Mouse (Mus musculus) erythroblast, embryonic 14.5 days (primary cell): ENCODE data around the gene Zfhx3. TPM values are rescaled to one million over a fixed set of nuclear protein-coding genes. Genes with fewer than 3 reads are reported as not detected.

Experiments used
- H3K27me3 ChIP-seq: 2 replicates; pipeline ENCODE4 v1.6.1; 2012; ENCODE audit warnings: inconsistent platforms; ENCODE audit not compliant: control insufficient read depth
- H3K36me3 ChIP-seq: 2 replicates; pipeline ENCODE4 v1.6.1; 2012; ENCODE audit warnings: mild to moderate bottlenecking, inconsistent platforms; ENCODE audit not compliant: control insufficient read depth
- H3K4me1 ChIP-seq: 2 replicates; pipeline ENCODE4 v1.6.1; 2012; ENCODE audit warnings: inconsistent platforms; ENCODE audit not compliant: control insufficient read depth
- H3K4me3 ChIP-seq: replicated peaks from 2 replicates; pipeline ENCODE3; 2012; ENCODE audit warnings: moderate library complexity, mild to moderate bottlenecking, inconsistent platforms
- H3K9me3 ChIP-seq: 2 replicates; pipeline ENCODE4 v1.6.1; 2012; ENCODE audit warnings: low read length, inconsistent platforms, mixed read lengths; ENCODE audit not compliant: control insufficient read depth
- GATA1 ChIP-seq: IDR thresholded peaks from 2 replicates; pipeline ENCODE4 v1.6.1; 2012; ENCODE audit warnings: low read length, inconsistent platforms, mixed read lengths
- TAL1 ChIP-seq: IDR thresholded peaks from 3 replicates; pipeline ENCODE4 v1.6.1; 2012; ENCODE audit warnings: low read length, inconsistent platforms, mixed read lengths
- polyA plus RNA-seq: library from polyadenylated mRNA; stranded (reverse); fragments of >175 nt; gene quantifications from 2 replicates; pipeline ENCODE4 v1.2.3, GENCODE M21; 2012

The Zfhx3 gene
- polyA plus RNA-seq, 1 experiment = 0.03 TPM

DNA sequence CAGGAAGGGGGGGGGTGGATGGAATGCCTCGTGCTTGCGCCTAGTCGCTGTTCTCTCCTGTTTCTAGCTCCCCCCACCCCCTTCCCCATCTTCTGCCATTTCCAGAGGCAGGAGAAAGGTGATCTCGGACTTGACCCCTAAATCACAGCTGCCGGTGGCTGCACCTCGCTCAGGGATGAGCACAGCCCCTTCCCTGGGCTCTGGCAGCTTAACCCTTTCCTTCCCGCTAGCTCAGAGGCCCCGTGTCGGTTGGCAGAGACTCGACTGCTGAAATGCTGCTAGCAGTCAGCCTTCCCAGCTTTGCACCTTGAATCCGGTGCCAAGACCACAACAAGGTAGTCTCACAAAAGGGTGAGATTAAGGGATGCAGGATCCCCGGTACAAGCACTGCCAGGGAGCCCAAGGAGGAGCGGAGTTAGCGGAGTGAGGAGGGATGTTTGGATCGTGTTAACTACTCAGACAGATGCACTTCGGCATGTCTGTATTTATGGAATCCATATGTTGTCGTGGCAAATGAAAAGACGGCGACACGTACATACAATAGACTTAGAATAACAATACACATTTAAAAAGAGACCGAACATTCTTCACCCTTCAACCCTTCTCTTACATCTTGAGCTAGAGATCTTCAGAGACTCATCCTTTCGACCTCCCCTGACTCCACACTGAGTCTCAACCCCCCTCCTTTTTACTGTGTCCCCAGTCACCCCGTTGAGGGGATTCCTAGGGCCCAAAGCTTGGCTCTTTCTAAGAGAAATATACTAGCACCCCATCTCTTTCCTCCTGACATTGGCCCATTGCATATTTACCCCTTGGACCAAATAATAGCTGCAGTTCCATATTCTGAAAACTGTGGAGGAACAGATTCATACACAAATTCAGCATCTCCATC lies 757.3 kb downstream of the Zfhx3 start:
- Histone ChIP-seq H3K9me3 (no peaks in the 10 kb centered on the region), H3K27me3 (peaks cover 99% of the 10 kb centered on the region), H3K4me3 (no peak overlapping the region), H3K4me1 (no peaks in the 10 kb centered on the region), H3K36me3 (no peaks in the 10 kb centered on the region)
- TF ChIP-seq GATA1 (no peak), TAL1 (no peak)

DNA sequence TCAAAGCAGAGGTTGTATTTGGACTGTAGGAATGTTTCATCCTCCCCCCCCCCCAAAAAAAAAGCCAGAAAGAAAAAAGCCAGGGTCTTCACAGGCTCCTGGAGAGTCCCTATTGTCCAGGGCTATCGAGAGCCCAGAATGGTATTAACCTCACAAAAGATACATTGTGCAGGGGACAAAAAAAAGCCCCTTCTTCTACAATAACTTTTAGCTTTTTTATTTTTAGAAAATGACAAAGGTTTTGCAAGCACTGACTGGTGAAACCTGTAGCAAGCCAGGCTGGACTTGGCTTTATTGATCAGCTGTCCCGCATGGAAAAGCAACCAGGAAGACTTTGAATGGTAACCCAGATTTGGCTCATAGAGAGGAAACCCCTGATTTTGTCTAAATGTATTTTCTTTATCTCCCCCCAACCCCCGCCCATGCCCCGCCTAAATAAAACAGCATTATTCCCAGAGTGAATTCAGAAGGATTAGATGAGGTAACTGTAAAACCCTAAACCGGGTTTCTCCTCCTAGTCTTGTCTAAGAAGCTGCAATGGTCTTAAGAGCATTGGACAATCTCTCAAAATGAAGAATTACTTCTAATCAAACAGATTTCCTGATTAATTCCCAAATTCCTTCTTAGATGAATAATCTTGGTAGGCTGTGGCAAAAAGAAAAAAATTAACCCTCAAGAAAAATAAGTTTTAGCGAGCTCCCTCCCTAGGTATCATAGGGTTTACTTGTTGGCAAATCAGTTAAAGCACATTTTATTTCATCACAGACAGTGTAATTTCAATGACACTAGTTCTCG lies 759.1 kb downstream of the Zfhx3 start:
- Histone ChIP-seq H3K9me3 (no peaks in the 10 kb centered on the region), H3K4me1 (no peaks in the 10 kb centered on the region), H3K36me3 (no peaks in the 10 kb centered on the region), H3K27me3 (peaks cover 99% of the 10 kb centered on the region), H3K4me3 (no peak overlapping the region)
- TF ChIP-seq GATA1 (no peak), TAL1 (no peak)

DNA sequence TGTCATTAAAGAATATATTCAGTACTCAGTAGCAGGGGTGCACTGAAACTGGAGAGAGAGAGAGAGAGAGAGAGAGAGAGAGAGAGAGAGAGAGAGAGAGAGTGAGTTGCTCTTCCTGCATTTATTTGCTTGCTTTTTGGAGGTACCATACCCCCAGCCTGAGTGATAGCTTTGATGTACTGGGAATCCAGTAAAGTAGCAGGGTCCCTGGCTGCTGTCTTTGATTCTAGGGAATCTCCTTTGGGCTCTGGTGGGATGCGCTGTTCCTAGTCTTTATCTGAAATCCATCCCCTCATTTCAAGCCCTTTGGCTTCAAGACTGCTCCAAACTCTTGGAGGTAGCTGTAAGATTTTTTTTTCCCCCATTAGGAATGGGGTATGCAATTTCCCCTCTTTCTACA lies 759.8 kb downstream of the Zfhx3 start:
- TF ChIP-seq GATA1 (no peak), TAL1 (no peak)
- no peak overlapping the region for H3K4me3 ChIP-seq
- no peaks in the 10 kb centered on the region for H3K36me3 ChIP-seq
- no peaks in the 10 kb centered on the region for H3K4me1 ChIP-seq
- no peaks in the 10 kb centered on the region for H3K9me3 ChIP-seq
- peaks cover 99% of the 10 kb centered on the region for H3K27me3 ChIP-seq

DNA sequence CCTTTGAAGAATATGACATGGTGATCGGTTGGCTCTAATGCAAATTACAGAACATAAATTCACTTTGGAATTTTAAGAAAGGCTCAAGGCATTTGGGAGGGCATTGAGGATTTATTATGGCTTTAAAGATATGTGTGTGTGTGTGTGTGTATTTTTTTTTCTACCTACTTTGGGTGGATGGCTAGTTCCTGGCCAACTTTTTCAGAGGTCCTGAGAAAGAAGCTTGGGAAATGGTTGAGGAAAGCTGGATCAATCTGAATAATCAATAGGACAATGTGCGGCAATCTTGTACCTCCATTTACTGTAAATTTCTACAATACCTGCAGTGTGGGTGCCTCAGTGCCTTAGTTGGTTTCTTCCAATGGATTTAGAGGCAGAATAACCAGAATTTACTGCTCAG lies 763.3 kb downstream of the Zfhx3 start:
- Histone ChIP-seq H3K9me3 (no peaks in the 10 kb centered on the region), H3K27me3 (peaks cover 76% of the 10 kb centered on the region), H3K4me1 (no peaks in the 10 kb centered on the region), H3K4me3 (no peak overlapping the region), H3K36me3 (no peaks in the 10 kb centered on the region)
- TF ChIP-seq TAL1 = no peak
- TF ChIP-seq GATA1 = no peak

DNA sequence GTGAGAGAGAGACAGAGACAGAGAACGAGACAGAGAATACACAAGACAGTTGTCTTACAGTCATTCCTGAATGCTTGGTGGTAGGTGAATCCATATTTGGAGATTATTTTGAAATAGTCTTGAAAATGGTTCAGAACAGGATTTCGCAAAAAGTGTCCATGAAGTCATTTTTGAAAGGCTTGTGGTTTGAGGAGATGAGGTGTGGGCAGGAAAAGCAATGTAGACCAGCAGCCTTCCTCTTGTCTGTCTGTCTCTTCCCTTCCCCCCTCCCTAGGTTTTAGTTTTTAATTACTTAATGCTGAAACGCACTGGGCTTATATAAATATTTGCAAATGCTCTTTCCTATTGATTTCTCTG lies 764.0 kb downstream of the Zfhx3 start:
- Histone ChIP-seq H3K4me1 (no peaks in the 10 kb centered on the region), H3K4me3 (no peak overlapping the region), H3K9me3 (no peaks in the 10 kb centered on the region), H3K27me3 (peaks cover 72% of the 10 kb centered on the region), H3K36me3 (no peaks in the 10 kb centered on the region)
- no peak for TF ChIP-seq TAL1
- no peak for TF ChIP-seq GATA1

DNA sequence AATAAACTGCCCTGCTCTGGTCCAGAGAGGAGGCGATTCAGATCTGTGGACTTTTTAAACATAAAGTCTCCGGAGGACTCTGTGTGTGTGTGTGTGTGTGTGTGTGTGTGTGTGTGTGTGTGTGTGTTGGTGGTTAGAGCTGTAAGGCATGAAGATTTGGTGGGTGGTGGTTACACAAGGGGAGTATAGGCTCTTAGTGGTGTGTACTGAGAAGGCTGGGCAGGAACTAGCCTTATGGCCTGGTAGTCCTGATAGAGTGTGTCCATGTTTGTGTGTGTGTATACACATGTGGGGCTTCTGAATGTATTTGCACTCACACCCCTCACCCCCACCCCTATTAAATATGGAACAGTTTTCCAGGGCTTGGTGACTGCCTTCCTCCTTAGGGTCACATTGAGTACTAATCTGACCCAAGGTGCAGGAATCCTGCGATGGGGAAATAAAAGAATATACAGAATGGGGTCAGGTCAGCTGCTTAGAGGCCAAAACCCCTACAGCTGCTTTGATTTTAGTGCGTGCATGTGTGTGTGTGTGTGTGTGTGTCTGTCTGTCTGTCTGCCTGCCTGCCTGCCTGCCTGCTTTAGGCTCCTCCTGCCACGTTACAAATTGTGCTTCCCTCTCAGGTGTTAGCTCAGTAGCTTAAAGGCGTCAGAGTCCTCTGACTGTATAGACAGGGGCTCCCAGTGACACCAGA lies 764.6 kb downstream of the Zfhx3 start:
- Histone ChIP-seq H3K27me3 (peaks cover 68% of the 10 kb centered on the region), H3K36me3 (no peaks in the 10 kb centered on the region), H3K4me3 (no peak overlapping the region), H3K9me3 (no peaks in the 10 kb centered on the region), H3K4me1 (no peaks in the 10 kb centered on the region)
- TF ChIP-seq TAL1 = no peak
- no peak for TF ChIP-seq GATA1

DNA sequence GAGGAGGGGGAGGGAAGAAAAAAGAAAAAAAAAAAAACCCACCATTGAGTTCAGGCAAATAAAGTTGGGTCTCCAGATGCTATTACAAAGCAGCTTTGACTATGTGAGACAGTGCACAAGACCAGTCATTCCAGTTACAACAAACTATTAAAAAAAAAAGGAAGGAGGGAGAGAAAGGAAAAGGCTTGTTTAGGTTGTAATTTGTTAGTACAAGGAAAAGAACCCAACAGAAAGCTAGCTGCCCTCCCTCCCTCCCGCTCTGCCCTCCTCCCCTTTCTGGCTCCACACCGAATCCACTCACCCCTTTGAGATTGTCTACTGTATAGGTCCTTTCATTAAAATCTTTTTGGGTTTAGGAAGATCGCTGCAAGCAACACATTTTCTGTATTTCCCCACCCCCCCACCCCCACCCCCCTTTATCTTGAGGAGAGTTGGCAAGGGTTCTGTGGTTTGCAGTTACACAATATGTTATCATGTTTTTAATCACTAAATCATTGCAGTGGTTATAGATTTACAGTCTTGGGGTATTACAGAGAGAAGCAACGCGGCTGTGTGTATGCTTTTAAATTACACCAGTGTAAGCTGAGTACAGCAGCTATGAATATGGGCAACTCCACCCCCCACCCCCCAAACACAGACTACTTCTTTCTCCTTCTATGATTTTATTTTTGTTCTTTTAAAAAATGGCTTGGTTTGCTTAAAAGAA lies 765.3 kb downstream of the Zfhx3 start:
- Histone ChIP-seq H3K9me3 (no peaks in the 10 kb centered on the region), H3K4me3 (no peak overlapping the region), H3K4me1 (no peaks in the 10 kb centered on the region), H3K27me3 (peaks cover 66% of the 10 kb centered on the region), H3K36me3 (no peaks in the 10 kb centered on the region)
- TF ChIP-seq GATA1 = no peak
- no peak for TF ChIP-seq TAL1

DNA sequence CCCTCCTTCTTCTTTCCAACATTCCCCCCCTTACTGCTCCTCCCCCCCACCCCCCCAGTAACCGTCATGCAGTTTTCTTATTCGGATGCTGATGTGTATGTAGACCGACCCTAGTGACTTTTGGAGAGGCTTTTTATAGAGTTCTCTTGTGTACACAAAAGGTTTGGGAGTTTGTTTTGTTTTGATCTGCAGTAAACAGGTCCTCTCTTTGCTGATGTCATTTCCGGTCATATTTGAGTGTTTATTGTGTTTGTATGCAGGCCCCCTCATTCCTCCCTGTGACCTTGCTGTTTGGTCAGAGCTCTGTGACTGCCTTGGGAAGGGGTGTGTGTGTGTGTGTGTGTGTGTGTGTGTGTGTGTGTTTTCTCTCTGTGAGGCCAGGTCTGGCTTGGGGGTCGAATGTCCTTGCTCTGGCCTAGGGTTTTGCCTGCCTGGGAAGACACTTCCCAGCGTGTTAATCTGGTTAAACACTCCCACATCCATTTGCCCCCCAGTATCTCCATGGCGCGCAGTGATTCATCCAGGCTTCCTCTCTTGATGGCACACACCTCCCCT lies 766.5 kb downstream of the Zfhx3 start:
- TF ChIP-seq TAL1 = no peak
- TF ChIP-seq GATA1 = no peak
- Histone ChIP-seq H3K27me3 (peaks cover 65% of the 10 kb centered on the region), H3K4me1 (no peaks in the 10 kb centered on the region), H3K9me3 (no peaks in the 10 kb centered on the region), H3K36me3 (no peaks in the 10 kb centered on the region), H3K4me3 (no peak overlapping the region)
